Mouse (Mus musculus) liver, adult 2 months (tissue): ENCODE results near the gene Macc1. TPM values are rescaled to one million over a fixed set of nuclear protein-coding genes. Genes with fewer than 3 reads are reported as not detected.

Source experiments
- DNase-seq: peaks from one replicate; pipeline ENCODE4 v3.0.0-alpha.2; 2011; ENCODE audit warnings: low read depth, low spot score; ENCODE audit errors: extremely low read depth
- H3K27ac ChIP-seq: fragments of 200-500 bp; replicated peaks from 2 replicates; pipeline ENCODE4 v1.5.1; 2012; ENCODE audit warnings: low read depth, mild to moderate bottlenecking, control low read depth, inconsistent platforms, low read length; ENCODE audit not compliant: insufficient read depth
- H3K27me3 ChIP-seq: fragments of 200-500 bp; 2 replicates; pipeline ENCODE4 v1.6.1; 2012; ENCODE audit warnings: mild to moderate bottlenecking, moderate library complexity, low read length, inconsistent platforms; ENCODE audit not compliant: control insufficient read depth, insufficient read depth
- H3K36me3 ChIP-seq: fragments of 200-500 bp; 2 replicates; pipeline ENCODE4 v1.6.1; 2012; ENCODE audit warnings: low read length, inconsistent platforms; ENCODE audit not compliant: control insufficient read depth, insufficient read depth
- H3K4me1 ChIP-seq: fragments of 200-500 bp; 2 replicates; pipeline ENCODE4 v1.6.1; 2011; ENCODE audit warnings: low read length; ENCODE audit not compliant: control insufficient read depth, insufficient read depth
- H3K4me3 ChIP-seq: fragments of 200-500 bp; 2 replicates; pipeline ENCODE4 v1.5.1; 2011; ENCODE audit warnings: low read depth, mild to moderate bottlenecking, control low read depth, low read length, moderate library complexity; ENCODE audit not compliant: insufficient read depth
- H3K79me2 ChIP-seq: fragments of 200-500 bp; 2 replicates; pipeline ENCODE4 v1.6.1; 2012; ENCODE audit warnings: inconsistent platforms, mild to moderate bottlenecking, low read length, moderate library complexity; ENCODE audit not compliant: control insufficient read depth, insufficient read depth
- H3K9ac ChIP-seq: fragments of 200-500 bp; 2 replicates; pipeline ENCODE4 v1.6.1; 2012; ENCODE audit warnings: low read depth, mild to moderate bottlenecking, control low read depth, inconsistent platforms, low read length
- CTCF ChIP-seq: fragments of 200-500 bp; IDR thresholded peaks from 2 replicates; pipeline ENCODE4 v1.5.1; 2011; ENCODE audit warnings: low read depth, low read length, control low read depth
- POLR2A ChIP-seq: fragments of 200-500 bp; IDR thresholded peaks from 2 replicates; pipeline ENCODE4 v1.6.1; 2011; ENCODE audit warnings: low read length, control low read depth; ENCODE audit not compliant: insufficient read depth; ENCODE audit errors: extremely low read depth
- WGBS: fragments of 180-500 bp; shearing (Covaris S2); methylation state at CpG from one replicate; pipeline ENCODE4 v1.1.7; 2018; 5-methylcytosine and 5-hydroxymethylcytosine counted together
- polyA plus RNA-seq: library from polyadenylated mRNA; depleted of rRNA; stranded (reverse); fragments of >200 nt; gene quantifications from 2 replicates; pipeline ENCODE4 v1.2.3, GENCODE M21; 2012; rRNA removed
- total RNA-seq: library from RNA; depleted of rRNA; stranded (reverse); fragments of >200 nt; gene quantifications from 2 replicates; pipeline ENCODE4 v1.2.3, GENCODE M21; 2014; rRNA removed

Gene Macc1
- total RNA-seq, result 0.13 and 0.18 TPM in 2 replicates
- polyA plus RNA-seq, result not detected in 2 replicates

- H3K27me3 ChIP-seq, result no peaks in the 10 kb centered on the region
- no peak within 1 kb of the TSS for H3K4me3 ChIP-seq
- no peak within 1 kb of the TSS for H3K27ac ChIP-seq
- no peak within 1 kb of the TSS for H3K9ac ChIP-seq
- no peaks in the 10 kb centered on the region for H3K4me1 ChIP-seq
- TF ChIP-seq POLR2A (no peak), CTCF (no peak)
- no peak for DNase-seq
- no peaks in the 10 kb centered on the region for H3K79me2 ChIP-seq
- H3K36me3 ChIP-seq, result no peaks in the 10 kb centered on the region
Measured at GRCm38 (mm10) chr12:119313970-119314369, at the start of gene Macc1. Macc1 (plus strand) TSS chr12:119314270.

- no peak overlapping the region for H3K27ac ChIP-seq
- H3K36me3 ChIP-seq, result no peaks in the 10 kb centered on the region
- no peak overlapping the region for H3K4me3 ChIP-seq
- H3K27me3 ChIP-seq, result no peaks in the 10 kb centered on the region
- H3K4me1 ChIP-seq, result no peaks in the 10 kb centered on the region
- 87% methylated on average over 3 of the region's 3 CpGs for WGBS
- no peak for TF ChIP-seq POLR2A
- TF ChIP-seq CTCF, result no peak
- H3K79me2 ChIP-seq, result no peaks in the 10 kb centered on the region
- no peak overlapping the region for H3K9ac ChIP-seq
- no peak for DNase-seq
Measured at GRCm38 (mm10) chr12:119264506-119264905, 49.6 kb upstream of the Macc1 start.

- no peak for TF ChIP-seq POLR2A
- no peak for TF ChIP-seq CTCF
- Histone ChIP-seq H3K9ac (no peak overlapping the region), H3K79me2 (no peaks in the 10 kb centered on the region), H3K4me3 (no peak overlapping the region), H3K27me3 (no peaks in the 10 kb centered on the region), H3K4me1 (no peaks in the 10 kb centered on the region), H3K36me3 (no peaks in the 10 kb centered on the region), H3K27ac (no peak overlapping the region)
- 47% methylated on average over 1 of the region's 1 CpGs for WGBS
- DNase-seq, result no peak
Measured at GRCm38 (mm10) chr12:119268723-119269122, 45.3 kb upstream of the Macc1 start.

- Histone ChIP-seq H3K9ac (no peak overlapping the region), H3K4me1 (no peaks in the 10 kb centered on the region), H3K4me3 (no peak overlapping the region), H3K27me3 (no peaks in the 10 kb centered on the region), H3K79me2 (no peaks in the 10 kb centered on the region), H3K27ac (no peak overlapping the region), H3K36me3 (no peaks in the 10 kb centered on the region)
- WGBS, result 66% methylated on average over 2 of the region's 2 CpGs
- DNase-seq, result no peak
- TF ChIP-seq CTCF, result no peak
- TF ChIP-seq POLR2A, result no peak
Measured at GRCm38 (mm10) chr12:119270036-119270435, 44.0 kb upstream of the Macc1 start.

- WGBS, result 76% methylated on average over 1 of the region's 1 CpGs
- no peak overlapping the region for H3K4me3 ChIP-seq
Measured at GRCm38 (mm10) chr12:119271964-119272363, 42.1 kb upstream of the Macc1 start.

GRCm38 (mm10) chr12:119273605-119274004, 40.5 kb upstream of the Macc1 start:
- H3K4me3 ChIP-seq, result no peak overlapping the region
- 11% methylated on average over 1 of the region's 1 CpGs for WGBS
- no peak for TF ChIP-seq POLR2A
- TF ChIP-seq CTCF, result no peak
- no peaks in the 10 kb centered on the region for H3K4me1 ChIP-seq
- no peaks in the 10 kb centered on the region for H3K79me2 ChIP-seq
- no peaks in the 10 kb centered on the region for H3K36me3 ChIP-seq
- DNase-seq, result no peak
- H3K27ac ChIP-seq, result no peak overlapping the region
- H3K27me3 ChIP-seq, result no peaks in the 10 kb centered on the region
- no peak overlapping the region for H3K9ac ChIP-seq

More at GRCm38 (mm10) chr12:119271964-119272363, 42.1 kb upstream of the Macc1 start:
- no peak for TF ChIP-seq CTCF
- no peak for TF ChIP-seq POLR2A
- DNase-seq, result no peak
- no peak overlapping the region for H3K27ac ChIP-seq
- H3K4me1 ChIP-seq, result no peaks in the 10 kb centered on the region
- no peaks in the 10 kb centered on the region for H3K27me3 ChIP-seq
- H3K79me2 ChIP-seq, result no peaks in the 10 kb centered on the region
- no peak overlapping the region for H3K9ac ChIP-seq
- H3K36me3 ChIP-seq, result no peaks in the 10 kb centered on the region
